Mouse (Mus musculus): ENCODE data around the gene Cdc26. TPM values are rescaled to one million over a fixed set of nuclear protein-coding genes. Genes with fewer than 3 reads are reported as not detected.

The Cdc26 gene
- polyA plus RNA-seq, 2 experiments: 40.2 to 65.7 TPM

- TF ChIP-seq EP300 (IDR thresholded peaks at IDR 0.05; ENCODE audit: low read depth) (no peak), CTCF (IDR thresholded peaks at IDR 0.05; ENCODE audit: low read depth) (no peak)
- DNase-seq (ENCODE audit: low read depth in 3 of 3, low spot score in 3 of 3) (no peak), ATAC-seq (ENCODE audit: insufficient read depth) (no peak)
- Histone ChIP-seq H3K4me3 (ENCODE audit: insufficient read depth in 1 of 2, low read depth in 2 of 2, low read length in 2 of 2) (no peak overlapping the region), H3K9ac (replicated peaks) (no peak overlapping the region), H3K4me2 (ENCODE audit: low read depth) (no peak overlapping the region; the same call in 1 of the 2 replicates), H3K27ac (no peak overlapping the region), H3K36me3 (replicated peaks; ENCODE audit: control insufficient read depth, insufficient read depth, low read depth) (no peaks in the 10 kb centered on the region), H3K9me3 (ENCODE audit: control insufficient read depth, low read length) (no peaks in the 10 kb centered on the region), H3K4me1 (replicated peaks; ENCODE audit: control insufficient read depth in 2 of 2, insufficient read depth in 2 of 2, low read length in 1 of 2) (peaks cover 23 to 29% of the 10 kb centered on the region in 2 experiments), H3K27me3 (ENCODE audit: control insufficient read depth, insufficient read depth, low read length) (no peaks in the 10 kb centered on the region)
- 79% methylated on average over 8 of the region's 8 CpGs for WGBS (ENCODE audit: insufficient replicate concordance)
These were observed 44.1 kb downstream of the Cdc26 start for GRCm38 (mm10) chr4:62364299-62364698.

- Histone ChIP-seq H3K9me3 (ENCODE audit: control insufficient read depth, low read length) (no peaks in the 10 kb centered on the region), H3K4me3 (ENCODE audit: insufficient read depth in 1 of 2, low read depth in 2 of 2, low read length in 2 of 2) (peak overlapping the region in 1 of 2 experiments; percentile 89; a peak in 1 of 4 replicates), H3K27ac (no peak overlapping the region), H3K4me2 (ENCODE audit: low read depth) (peak overlapping the region; percentile 75), H3K36me3 (replicated peaks; ENCODE audit: control insufficient read depth, insufficient read depth, low read depth) (no peaks in the 10 kb centered on the region), H3K4me1 (replicated peaks; ENCODE audit: control insufficient read depth in 2 of 2, insufficient read depth in 2 of 2, low read length in 1 of 2) (peaks cover 11 to 23% of the 10 kb centered on the region in 2 experiments), H3K27me3 (ENCODE audit: control insufficient read depth, insufficient read depth, low read length) (no peaks in the 10 kb centered on the region), H3K9ac (replicated peaks) (peak overlapping the region; percentile 47; the same call in 1 of the 2 replicates)
- WGBS (ENCODE audit: insufficient replicate concordance): 52% methylated on average over 2 of the region's 2 CpGs
- no peak for DNase-seq (ENCODE audit: low read depth in 3 of 3, low spot score in 3 of 3)
- TF ChIP-seq CTCF (IDR thresholded peaks at IDR 0.05; ENCODE audit: low read depth) (no peak), EP300 (IDR thresholded peaks at IDR 0.05; ENCODE audit: low read depth) (no peak)
- ATAC-seq (ENCODE audit: insufficient read depth): no peak
These were observed 46.0 kb downstream of the Cdc26 start for GRCm38 (mm10) chr4:62362437-62362836.

GRCm38 (mm10) chr4:62361997-62362396 lies 46.4 kb downstream of the Cdc26 start:
- Histone ChIP-seq H3K36me3 (replicated peaks; ENCODE audit: control insufficient read depth, insufficient read depth, low read depth) (0 out of 2 replicates have a peak, but pooled peaks cover under 1% of the 10 kb centered on the region), H3K27me3 (ENCODE audit: control insufficient read depth, insufficient read depth, low read length) (no peaks in the 10 kb centered on the region), H3K4me1 (replicated peaks; ENCODE audit: control insufficient read depth in 2 of 2, insufficient read depth in 2 of 2, low read length in 1 of 2) (peaks cover 7 to 19% of the 10 kb centered on the region in 2 experiments), H3K4me3 (ENCODE audit: insufficient read depth in 1 of 2, low read depth in 2 of 2, low read length in 2 of 2) (peak overlapping the region in 1 of 2 experiments; percentile 89; a peak in 2 of 4 replicates), H3K9me3 (ENCODE audit: control insufficient read depth, low read length) (no peaks in the 10 kb centered on the region), H3K27ac (no peak overlapping the region), H3K9ac (replicated peaks) (peak overlapping the region; percentile 85), H3K4me2 (ENCODE audit: low read depth) (peak overlapping the region; percentile 75)
- no peak for TF ChIP-seq EP300 (IDR thresholded peaks at IDR 0.05; ENCODE audit: low read depth)
- no peak for TF ChIP-seq CTCF (IDR thresholded peaks at IDR 0.05; ENCODE audit: low read depth)
- 73% methylated on average over 1 of the region's 1 CpGs for WGBS (ENCODE audit: insufficient replicate concordance)
- DNase-seq (ENCODE audit: low read depth in 3 of 3, low spot score in 3 of 3) (no peak), ATAC-seq (ENCODE audit: insufficient read depth) (no peak)

- TF ChIP-seq EP300 (IDR thresholded peaks at IDR 0.05; ENCODE audit: low read depth): no peak
- no peak for TF ChIP-seq CTCF (IDR thresholded peaks at IDR 0.05; ENCODE audit: low read depth)
- H3K9me3 ChIP-seq (ENCODE audit: control insufficient read depth, low read length): no peaks in the 10 kb centered on the region
- H3K27me3 ChIP-seq (ENCODE audit: control insufficient read depth, insufficient read depth, low read length): no peaks in the 10 kb centered on the region
- no peak for DNase-seq (ENCODE audit: low read depth in 3 of 3, low spot score in 3 of 3)
- WGBS (ENCODE audit: insufficient replicate concordance): 16% methylated on average over 6 of the region's 6 CpGs
- H3K27ac ChIP-seq: peak overlapping the region; percentile 38; the same call in 1 of the 2 replicates
- peaks cover 7 to 19% of the 10 kb centered on the region in 2 experiments for H3K4me1 ChIP-seq (replicated peaks; ENCODE audit: control insufficient read depth in 2 of 2, insufficient read depth in 2 of 2, low read length in 1 of 2)
- peak overlapping the region; percentile 89 to 90 for H3K4me3 ChIP-seq (ENCODE audit: insufficient read depth in 1 of 2, low read depth in 2 of 2, low read length in 2 of 2)
- peak overlapping the region; percentile 75 for H3K4me2 ChIP-seq (ENCODE audit: low read depth)
- H3K9ac ChIP-seq (replicated peaks): peak overlapping the region; percentile 85
- no peak for ATAC-seq (ENCODE audit: insufficient read depth)
- H3K36me3 ChIP-seq (replicated peaks; ENCODE audit: control insufficient read depth, insufficient read depth, low read depth): peaks cover 5% of the 10 kb centered on the region; the same call in 1 of the 2 replicates
These were observed 46.9 kb downstream of the Cdc26 start for GRCm38 (mm10) chr4:62361571-62361970.

GRCm38 (mm10) chr4:62360805-62361455 lies 47.5 kb downstream of the Cdc26 start:
- Histone ChIP-seq H3K4me2 (ENCODE audit: low read depth) (peak overlapping the region; percentile 75), H3K9me3 (ENCODE audit: control insufficient read depth, low read length) (no peaks in the 10 kb centered on the region), H3K4me3 (ENCODE audit: insufficient read depth in 1 of 2, low read depth in 2 of 2, low read length in 2 of 2) (peak overlapping the region; percentile 89 to 90), H3K27ac (peak overlapping the region; percentile 38), H3K9ac (replicated peaks) (peak overlapping the region; percentile 85), H3K27me3 (ENCODE audit: control insufficient read depth, insufficient read depth, low read length) (no peaks in the 10 kb centered on the region), H3K36me3 (replicated peaks; ENCODE audit: control insufficient read depth, insufficient read depth, low read depth) (peaks cover 6% of the 10 kb centered on the region; the same call in 1 of the 2 replicates), H3K4me1 (replicated peaks; ENCODE audit: control insufficient read depth in 2 of 2, insufficient read depth in 2 of 2, low read length in 1 of 2) (peaks cover 7 to 18% of the 10 kb centered on the region in 2 experiments)
- WGBS (ENCODE audit: insufficient replicate concordance): under 1% methylated on average over 22 of the region's 22 CpGs
- ATAC-seq (ENCODE audit: insufficient read depth) (peak; percentile 42), DNase-seq (ENCODE audit: low read depth in 3 of 3, low spot score in 3 of 3) (no peak)
- TF ChIP-seq CTCF (IDR thresholded peaks at IDR 0.05; ENCODE audit: low read depth) (no peak), EP300 (IDR thresholded peaks at IDR 0.05; ENCODE audit: low read depth) (no peak)
